Mouse (Mus musculus): ENCODE results near the gene Cnnm2. TPM values are rescaled to one million over a fixed set of nuclear protein-coding genes. Genes with fewer than 3 reads are reported as not detected.

Cnnm2 gene
- polyA plus RNA-seq, 1 experiment, result 9.8 TPM

GRCm38 (mm10) chr19:46887811-46888527 is 126.6 kb downstream of the Cnnm2 start:
- peaks cover 4% of the 10 kb centered on the region; the same call in 1 of the 2 replicates for H3K4me1 ChIP-seq (ENCODE audit: control insufficient read depth, insufficient read depth, low read length)

GRCm38 (mm10) chr19:46889666-46890065 is 128.3 kb downstream of the Cnnm2 start:
- peaks cover 4% of the 10 kb centered on the region; the same call in 1 of the 2 replicates for H3K4me1 ChIP-seq (ENCODE audit: control insufficient read depth, insufficient read depth, low read length)
- TF ChIP-seq POLR2A (IDR thresholded peaks at IDR 0.05; ENCODE audit: low read depth, low read length) (no peak), CTCF (IDR thresholded peaks at IDR 0.05; ENCODE audit: borderline replicate concordance, insufficient read depth, low read length) (no peak)
- H3K4me3 ChIP-seq (ENCODE audit: insufficient read depth, low read length), result no peak overlapping the region
- no peak overlapping the region for H3K27ac ChIP-seq (ENCODE audit: insufficient read depth, low read length)

More at GRCm38 (mm10) chr19:46887811-46888527, 126.6 kb downstream of the Cnnm2 start:
- Histone ChIP-seq H3K4me3 (ENCODE audit: insufficient read depth, low read length) (no peak overlapping the region), H3K27ac (ENCODE audit: insufficient read depth, low read length) (no peak overlapping the region)
- TF ChIP-seq POLR2A (IDR thresholded peaks at IDR 0.05; ENCODE audit: low read depth, low read length) (no peak), CTCF (IDR thresholded peaks at IDR 0.05; ENCODE audit: borderline replicate concordance, insufficient read depth, low read length) (no peak)

GRCm38 (mm10) chr19:46890657-46891056 is 129.3 kb downstream of the Cnnm2 start:
- H3K4me3 ChIP-seq (ENCODE audit: insufficient read depth, low read length), result no peak overlapping the region
- H3K27ac ChIP-seq (ENCODE audit: insufficient read depth, low read length), result no peak overlapping the region
- H3K4me1 ChIP-seq (ENCODE audit: control insufficient read depth, insufficient read depth, low read length), result peaks cover under 1% of the 10 kb centered on the region; the same call in 1 of the 2 replicates
- TF ChIP-seq CTCF (IDR thresholded peaks at IDR 0.05; ENCODE audit: borderline replicate concordance, insufficient read depth, low read length) (no peak), POLR2A (IDR thresholded peaks at IDR 0.05; ENCODE audit: low read depth, low read length) (no peak)

- no peak overlapping the region for H3K4me3 ChIP-seq (ENCODE audit: insufficient read depth, low read length)
- TF ChIP-seq POLR2A (IDR thresholded peaks at IDR 0.05; ENCODE audit: low read depth, low read length) (no peak), CTCF (IDR thresholded peaks at IDR 0.05; ENCODE audit: borderline replicate concordance, insufficient read depth, low read length) (no peak)
These were observed 131.5 kb downstream of the Cnnm2 start for GRCm38 (mm10) chr19:46892856-46893255.

GRCm38 (mm10) chr19:46893484-46893883 is 132.1 kb downstream of the Cnnm2 start:
- no peak overlapping the region for H3K27ac ChIP-seq (ENCODE audit: insufficient read depth, low read length)
- TF ChIP-seq CTCF (IDR thresholded peaks at IDR 0.05; ENCODE audit: borderline replicate concordance, insufficient read depth, low read length) (no peak), POLR2A (IDR thresholded peaks at IDR 0.05; ENCODE audit: low read depth, low read length) (no peak)
- no peaks in the 10 kb centered on the region for H3K4me1 ChIP-seq (ENCODE audit: control insufficient read depth, insufficient read depth, low read length)
- H3K4me3 ChIP-seq (ENCODE audit: insufficient read depth, low read length), result no peak overlapping the region

More at GRCm38 (mm10) chr19:46892856-46893255, 131.5 kb downstream of the Cnnm2 start:
- H3K4me1 ChIP-seq (ENCODE audit: control insufficient read depth, insufficient read depth, low read length), result no peaks in the 10 kb centered on the region
- H3K27ac ChIP-seq (ENCODE audit: insufficient read depth, low read length), result peak overlapping the region; percentile 12; the same call in 1 of the 2 replicates

- Histone ChIP-seq H3K27ac (ENCODE audit: insufficient read depth, low read length) (no peak overlapping the region), H3K4me3 (ENCODE audit: insufficient read depth, low read length) (no peak overlapping the region), H3K4me1 (ENCODE audit: control insufficient read depth, insufficient read depth, low read length) (no peaks in the 10 kb centered on the region)
- TF ChIP-seq CTCF (IDR thresholded peaks at IDR 0.05; ENCODE audit: borderline replicate concordance, insufficient read depth, low read length) (no peak), POLR2A (IDR thresholded peaks at IDR 0.05; ENCODE audit: low read depth, low read length) (no peak)
These were observed 135.7 kb downstream of the Cnnm2 start for GRCm38 (mm10) chr19:46897135-46897534.

- no peaks in the 10 kb centered on the region for H3K4me1 ChIP-seq (ENCODE audit: control insufficient read depth, insufficient read depth, low read length)
- no peak overlapping the region for H3K4me3 ChIP-seq (ENCODE audit: insufficient read depth, low read length)
- no peak overlapping the region for H3K27ac ChIP-seq (ENCODE audit: insufficient read depth, low read length)
- TF ChIP-seq CTCF (IDR thresholded peaks at IDR 0.05; ENCODE audit: borderline replicate concordance, insufficient read depth, low read length), result no peak
- no peak for TF ChIP-seq POLR2A (IDR thresholded peaks at IDR 0.05; ENCODE audit: low read depth, low read length)
These were observed 136.8 kb downstream of the Cnnm2 start for GRCm38 (mm10) chr19:46898222-46898621.

GRCm38 (mm10) chr19:46899306-46899705 is 137.9 kb downstream of the Cnnm2 start:
- Histone ChIP-seq H3K4me1 (ENCODE audit: control insufficient read depth, insufficient read depth, low read length) (no peaks in the 10 kb centered on the region), H3K4me3 (ENCODE audit: insufficient read depth, low read length) (no peak overlapping the region), H3K27ac (ENCODE audit: insufficient read depth, low read length) (no peak overlapping the region)
- TF ChIP-seq CTCF (IDR thresholded peaks at IDR 0.05; ENCODE audit: borderline replicate concordance, insufficient read depth, low read length), result no peak
- TF ChIP-seq POLR2A (IDR thresholded peaks at IDR 0.05; ENCODE audit: low read depth, low read length), result no peak

- Histone ChIP-seq H3K27ac (ENCODE audit: insufficient read depth, low read length) (no peak overlapping the region), H3K4me1 (ENCODE audit: control insufficient read depth, insufficient read depth, low read length) (no peaks in the 10 kb centered on the region)
- no peak for TF ChIP-seq POLR2A (IDR thresholded peaks at IDR 0.05; ENCODE audit: low read depth, low read length)
These were observed 138.5 kb downstream of the Cnnm2 start for GRCm38 (mm10) chr19:46899871-46900270.

GRCm38 (mm10) chr19:46900786-46901185 is 139.4 kb downstream of the Cnnm2 start:
- Histone ChIP-seq H3K4me1 (ENCODE audit: control insufficient read depth, insufficient read depth, low read length) (no peaks in the 10 kb centered on the region), H3K4me3 (ENCODE audit: insufficient read depth, low read length) (no peak overlapping the region), H3K27ac (ENCODE audit: insufficient read depth, low read length) (no peak overlapping the region)
- no peak for TF ChIP-seq POLR2A (IDR thresholded peaks at IDR 0.05; ENCODE audit: low read depth, low read length)
- TF ChIP-seq CTCF (IDR thresholded peaks at IDR 0.05; ENCODE audit: borderline replicate concordance, insufficient read depth, low read length), result no peak

More at GRCm38 (mm10) chr19:46899871-46900270, 138.5 kb downstream of the Cnnm2 start:
- no peak overlapping the region for H3K4me3 ChIP-seq (ENCODE audit: insufficient read depth, low read length)

Data from embryonic fibroblast, embryonic 13.5 days (primary cell).